Mouse (Mus musculus) right cerebral cortex, postnatal 10 days (tissue): ENCODE measurements around the gene Sulf2.
"Not testable (repeated sequence)": the region's sequence is repeated elsewhere in the genome, so short reads cannot be mapped to it uniquely, and the experiment has no call there.

ENCODE experiments used
- DNase-seq, 2 experiments: peaks; one replicate each; pipeline ENCODE4 v3.0.0; 2021; ENCODE audit warnings: low spot score in 2 of 2

The Sulf2 gene

DNA sequence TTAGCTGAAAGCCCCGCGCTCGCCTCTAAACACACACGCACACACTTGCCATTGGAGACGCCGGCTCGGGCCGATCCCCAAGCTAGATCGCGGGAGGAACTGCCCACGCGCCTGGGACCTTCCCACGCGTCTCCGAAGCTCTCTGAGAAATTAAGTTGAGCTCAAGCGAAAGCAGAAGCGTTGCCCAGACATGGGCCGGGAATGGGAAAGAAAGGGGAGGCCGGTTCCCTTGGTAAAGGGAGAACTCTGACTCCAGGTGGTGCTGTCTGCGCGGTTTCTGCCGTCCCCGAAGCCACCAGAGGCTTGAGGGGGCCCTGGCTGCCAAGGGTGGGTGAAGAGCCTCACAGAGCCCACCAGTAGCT is at the start of gene Sulf2:
Gene Sulf2, minus strand, starts transcription at position 210 of the 362 bp plus-strand sequence.
- DNase-seq = peak; percentile 89

DNA sequence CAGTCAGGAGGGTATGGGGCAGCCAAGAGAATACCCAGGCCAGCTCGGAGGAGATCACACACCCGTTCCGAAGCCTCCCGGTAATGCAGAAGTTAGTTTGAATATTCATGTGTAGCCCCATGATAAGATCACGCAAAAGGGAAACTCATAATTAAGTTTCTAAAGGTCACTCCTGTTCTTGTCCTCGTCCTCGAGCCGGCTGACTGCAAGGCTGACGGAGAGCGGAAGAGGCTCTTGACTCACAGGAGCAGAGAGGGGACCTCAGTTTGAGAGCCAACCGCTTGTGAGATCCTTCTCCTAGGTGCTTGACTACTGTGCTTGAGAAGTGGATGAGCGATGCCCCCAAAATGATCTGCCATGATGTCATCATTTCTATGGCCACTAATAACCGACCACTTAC is 48.7 kb upstream of the Sulf2 start:
- DNase-seq = no peak

DNA sequence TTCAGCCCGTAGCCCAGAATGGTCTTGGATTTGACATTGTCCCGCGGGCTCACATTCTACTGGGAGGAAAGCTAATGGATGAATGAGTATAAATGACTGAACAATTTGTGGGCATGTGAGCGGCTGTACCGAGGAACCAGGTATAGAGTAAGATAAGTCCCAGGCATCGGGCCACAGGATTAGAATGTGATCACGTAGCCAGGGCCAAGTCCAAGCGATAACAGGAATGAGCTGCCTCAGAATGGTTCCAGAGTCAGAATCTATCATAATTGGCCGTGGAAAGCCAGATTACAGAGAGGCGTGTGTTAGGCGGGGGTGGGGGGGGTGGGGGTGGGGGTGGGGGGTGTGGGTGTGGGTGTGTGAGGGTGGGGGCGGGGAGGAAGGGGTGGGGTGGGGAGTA is 48.2 kb upstream of the Sulf2 start:
- DNase-seq = no peak

DNA sequence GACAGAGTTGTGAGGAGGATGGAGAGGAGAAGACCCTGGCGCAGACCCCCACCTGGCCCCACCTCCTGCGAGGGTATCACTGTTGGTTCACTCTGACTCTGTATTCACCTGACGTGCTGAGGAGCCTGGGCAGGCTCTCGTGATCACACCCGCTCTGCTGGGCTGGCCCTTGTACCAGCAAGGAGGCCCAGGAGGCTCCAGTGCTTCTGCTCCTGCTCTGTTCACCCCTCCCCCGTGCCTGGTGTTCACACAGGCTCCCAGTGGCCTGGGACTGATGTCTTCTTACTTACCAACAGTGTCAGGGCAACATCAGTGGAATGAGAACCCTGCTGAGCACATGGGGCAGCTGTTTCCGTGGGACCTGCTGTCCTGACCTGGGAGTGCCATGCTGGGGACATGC is 42.5 kb upstream of the Sulf2 start:
- DNase-seq = no peak

DNA sequence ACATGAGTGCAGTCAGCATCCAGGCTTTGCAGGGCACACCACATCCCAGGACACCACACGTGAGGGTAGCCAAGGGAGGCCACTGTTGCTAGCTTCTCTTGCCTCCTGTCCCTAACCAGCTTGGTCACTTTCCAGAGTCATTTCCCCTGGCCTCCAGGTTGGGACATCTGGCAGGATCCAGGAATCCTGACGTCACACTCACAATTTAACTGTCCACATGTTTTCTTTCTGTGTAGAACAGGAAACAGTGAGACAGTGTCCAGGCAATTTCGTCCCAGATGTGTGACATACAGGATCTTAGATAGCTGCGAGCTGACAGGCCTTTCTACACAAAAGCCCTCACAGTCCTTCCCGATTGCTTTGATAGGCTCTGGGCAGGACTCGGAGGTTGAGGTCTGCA is 41.6 kb upstream of the Sulf2 start:
- no peak for DNase-seq

DNA sequence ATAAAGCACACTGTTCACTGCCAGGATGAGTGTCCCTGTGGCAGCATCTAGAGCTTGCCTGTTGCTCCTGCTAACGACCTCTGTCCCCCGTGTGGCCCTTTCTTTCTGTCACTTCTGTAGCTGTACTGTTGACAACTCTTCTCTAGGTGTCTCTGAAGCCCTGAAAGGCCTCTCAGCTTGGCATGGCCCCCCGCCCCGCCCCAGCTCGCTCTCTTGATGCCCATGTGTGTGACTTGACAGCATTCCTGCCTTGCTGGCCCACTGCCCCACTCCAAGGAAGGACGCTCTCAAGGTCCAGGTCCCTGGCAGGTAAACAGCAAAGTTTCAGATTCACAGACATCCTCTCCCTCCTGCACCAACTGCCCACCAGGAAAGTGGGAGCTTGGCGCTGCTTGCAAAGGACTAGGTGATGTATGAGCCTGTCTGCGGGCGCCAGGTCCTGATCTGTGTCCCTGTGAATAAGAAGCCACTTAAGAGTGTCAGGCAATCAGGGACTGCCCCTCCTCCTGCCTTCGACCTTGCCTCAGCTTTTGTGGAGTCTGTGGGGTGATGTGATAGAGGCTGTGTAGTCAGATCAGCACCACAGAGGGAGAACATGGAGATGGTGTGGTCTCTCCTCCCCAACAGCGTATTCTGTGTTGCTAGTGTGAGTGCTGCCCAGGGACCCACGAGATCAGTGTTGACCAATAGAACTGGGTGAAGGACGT is 40.8 kb upstream of the Sulf2 start:
- DNase-seq = no peak

DNA sequence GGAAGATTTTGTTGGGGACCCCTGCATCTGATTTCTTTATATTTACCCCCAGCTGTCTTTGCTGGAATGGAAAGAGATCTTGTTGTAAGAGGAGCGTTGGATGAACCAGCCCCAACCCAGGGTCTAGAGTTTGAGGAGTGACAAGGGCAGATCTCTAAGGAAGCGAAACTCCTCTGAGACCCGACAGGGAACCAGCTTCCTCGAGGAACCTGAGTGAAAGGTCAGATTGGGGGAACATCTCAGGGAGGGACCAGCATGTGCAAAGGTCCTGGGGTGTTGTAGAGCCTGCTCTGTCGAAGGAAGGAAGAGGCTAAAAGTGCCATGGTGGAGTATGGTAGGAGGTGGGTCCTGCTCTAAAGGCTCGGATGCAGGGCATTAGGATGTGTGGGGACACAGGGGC is 39.6 kb upstream of the Sulf2 start:
- DNase-seq = no peak

DNA sequence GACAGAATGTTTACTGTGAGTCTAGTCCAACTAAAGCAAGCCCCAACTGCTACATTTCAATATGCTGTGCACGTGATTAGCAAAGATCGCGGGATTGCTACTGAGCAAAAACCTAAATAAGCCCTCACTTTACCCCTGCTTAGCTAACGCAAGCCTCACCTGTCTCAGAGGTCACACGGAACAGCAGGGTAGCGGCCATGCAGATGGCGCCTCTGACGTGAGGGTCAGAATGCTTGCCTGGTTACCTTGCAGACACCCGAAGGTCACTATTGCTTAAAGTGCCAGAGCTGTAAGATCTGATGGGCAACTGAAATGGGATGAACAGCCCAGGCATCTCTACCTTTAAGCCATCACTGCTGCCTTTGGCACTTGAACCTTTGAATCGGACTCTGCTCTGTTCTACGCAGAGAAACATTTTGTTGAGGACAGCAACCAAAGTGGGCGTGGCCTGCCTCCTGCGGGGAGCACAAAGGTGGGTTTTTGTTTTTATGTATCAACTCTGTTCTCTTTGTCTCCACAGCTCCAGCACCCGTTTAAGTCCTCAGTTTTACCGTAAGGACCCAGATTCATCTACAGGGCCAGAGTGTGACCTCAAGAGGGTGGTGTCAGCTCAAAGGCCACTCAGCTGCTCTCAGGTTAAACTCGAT is 38.8 kb upstream of the Sulf2 start:
- no peak for DNase-seq

DNA sequence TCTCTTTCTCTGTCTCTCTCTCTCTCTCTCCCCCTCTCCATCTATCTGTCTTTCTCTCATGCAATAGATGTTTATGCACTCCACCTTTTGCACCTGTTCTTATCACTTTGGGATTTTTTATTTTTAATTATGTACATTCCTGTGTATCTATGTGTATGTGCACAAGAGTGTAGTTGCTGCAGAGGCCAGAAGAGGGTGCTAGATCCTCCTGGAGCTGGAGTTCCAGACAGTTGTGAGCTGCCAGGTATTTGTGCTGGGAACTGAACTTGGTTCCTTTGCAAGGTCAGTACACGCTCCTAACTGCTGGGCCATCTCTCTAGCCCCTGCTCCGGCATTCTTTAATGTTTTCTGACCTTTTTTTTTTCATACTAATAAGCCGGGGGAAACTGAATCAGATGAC is 38.0 kb upstream of the Sulf2 start:
- DNase-seq = no peak

DNA sequence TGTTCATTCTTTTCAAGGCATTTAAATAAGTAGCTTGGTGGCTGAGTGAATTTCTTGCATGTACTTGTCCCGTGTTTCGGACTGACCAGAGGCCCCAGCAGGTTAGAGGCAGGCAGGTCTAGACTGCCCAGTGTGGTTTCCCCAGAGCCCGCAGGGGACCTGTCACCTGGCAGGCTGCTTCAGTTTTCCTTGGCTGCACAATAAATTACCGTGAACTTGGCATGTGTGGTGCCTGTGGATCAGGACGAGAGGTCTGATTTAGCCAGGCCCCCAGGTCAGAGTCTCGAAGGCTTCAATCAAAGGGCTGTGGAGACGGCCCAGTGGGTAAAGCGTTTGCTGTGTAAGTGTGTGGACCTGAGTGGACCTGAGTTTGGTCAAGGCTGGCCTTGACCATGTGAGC is 35.4 kb upstream of the Sulf2 start:
- DNase-seq = no peak

DNA sequence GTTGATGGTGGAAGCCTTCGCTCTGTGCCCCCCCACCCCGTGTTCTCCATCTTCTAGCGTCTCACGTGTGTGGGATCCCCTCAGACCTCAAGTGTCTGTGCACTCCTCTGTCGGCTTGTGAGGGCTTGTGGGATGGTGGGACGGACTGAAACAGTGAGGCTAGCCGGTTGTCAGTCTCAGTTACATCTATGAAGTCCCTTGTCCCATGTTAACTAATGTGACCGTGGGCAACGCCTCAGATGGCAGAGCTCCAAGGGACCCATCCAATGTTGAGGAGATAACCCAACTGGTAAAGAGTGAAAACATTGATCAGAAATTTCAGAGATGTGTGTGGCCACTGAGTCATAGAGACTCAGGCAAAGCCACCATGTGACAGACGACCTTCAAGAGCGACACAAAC is 33.7 kb upstream of the Sulf2 start:
- DNase-seq = no peak

DNA sequence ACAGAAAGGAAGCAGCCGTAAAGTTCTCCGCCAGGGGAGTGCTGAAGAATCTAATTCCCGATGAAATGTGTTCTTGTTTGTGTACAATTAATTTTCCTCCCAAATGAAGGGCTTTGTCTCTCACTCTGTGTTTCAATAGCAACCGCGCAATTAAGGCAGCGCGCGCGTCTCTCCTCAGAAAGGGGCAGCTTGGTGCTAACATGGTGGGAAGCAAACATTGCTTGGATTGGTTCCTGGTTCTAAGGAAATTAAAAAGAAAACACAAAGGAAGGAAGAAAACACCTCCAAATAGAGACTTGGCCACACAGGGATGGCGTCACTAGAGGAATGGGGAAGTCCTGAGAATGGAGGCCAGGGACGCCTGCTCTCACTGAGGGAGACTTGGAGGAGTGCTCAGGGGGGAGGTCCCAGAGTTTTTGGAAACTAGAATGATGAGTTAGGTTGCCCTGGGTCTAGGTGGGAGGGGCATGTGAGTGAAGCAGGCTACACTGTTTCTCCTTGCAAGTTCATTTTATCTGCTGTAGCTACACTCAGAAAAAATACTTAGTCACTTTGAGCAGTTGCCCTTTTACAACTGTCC is 32.5 kb upstream of the Sulf2 start:
- peak; percentile 61 to 62 for DNase-seq

DNA sequence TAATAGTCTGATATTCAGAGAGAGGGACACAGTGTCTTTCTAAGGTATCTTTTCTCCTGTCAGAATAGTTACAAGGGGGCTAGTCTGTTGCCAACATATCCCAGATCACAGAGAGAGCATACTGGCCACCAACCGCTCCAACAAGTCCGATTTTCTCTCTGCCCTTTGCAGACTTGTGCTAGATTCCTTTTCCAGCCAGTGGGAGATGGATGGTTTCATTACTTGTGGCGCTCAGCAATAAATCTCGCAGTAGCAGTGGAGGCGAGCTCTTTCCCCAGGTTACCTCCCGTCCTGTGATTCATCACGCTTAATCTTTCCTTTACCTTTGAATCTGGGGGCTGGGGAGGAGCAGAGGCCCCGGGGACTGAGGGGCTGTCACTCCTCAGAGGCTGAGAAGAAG is 31.9 kb upstream of the Sulf2 start:
- DNase-seq = not testable (repeated sequence)

DNA sequence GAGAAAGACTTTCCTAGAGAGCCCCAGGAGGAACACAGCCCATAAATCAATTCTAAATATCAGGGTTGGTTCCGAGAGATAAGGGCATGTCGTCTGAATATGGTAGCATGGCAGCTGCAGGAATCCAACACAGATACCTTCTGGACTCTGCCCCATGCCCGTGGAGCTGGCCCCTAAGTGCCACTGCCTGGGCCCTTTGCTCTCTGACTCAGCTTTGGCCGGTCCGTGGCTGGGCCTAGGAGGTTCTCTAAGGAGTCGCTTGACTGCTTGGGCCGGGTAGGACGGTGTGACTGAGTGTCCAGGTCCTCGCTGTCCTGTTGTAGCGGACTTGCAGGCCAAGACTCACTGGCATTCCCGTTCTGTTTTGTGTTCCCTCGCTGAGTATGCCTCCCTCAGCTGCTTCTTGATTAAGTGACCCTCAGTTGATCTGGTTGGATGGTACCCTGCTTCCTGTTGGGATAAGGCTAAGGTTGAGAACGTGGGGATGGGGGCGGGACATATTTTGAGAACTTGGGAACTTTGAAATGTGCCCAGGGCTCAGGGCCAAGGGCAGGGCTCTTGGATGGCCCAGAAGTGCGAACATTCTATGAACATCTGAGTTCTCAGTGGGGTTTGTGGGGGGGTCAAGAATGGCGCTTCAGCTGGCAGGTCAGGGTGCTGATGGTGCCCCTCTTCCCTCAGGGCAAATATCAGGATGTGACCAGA is 30.9 kb upstream of the Sulf2 start:
- DNase-seq = no peak

DNA sequence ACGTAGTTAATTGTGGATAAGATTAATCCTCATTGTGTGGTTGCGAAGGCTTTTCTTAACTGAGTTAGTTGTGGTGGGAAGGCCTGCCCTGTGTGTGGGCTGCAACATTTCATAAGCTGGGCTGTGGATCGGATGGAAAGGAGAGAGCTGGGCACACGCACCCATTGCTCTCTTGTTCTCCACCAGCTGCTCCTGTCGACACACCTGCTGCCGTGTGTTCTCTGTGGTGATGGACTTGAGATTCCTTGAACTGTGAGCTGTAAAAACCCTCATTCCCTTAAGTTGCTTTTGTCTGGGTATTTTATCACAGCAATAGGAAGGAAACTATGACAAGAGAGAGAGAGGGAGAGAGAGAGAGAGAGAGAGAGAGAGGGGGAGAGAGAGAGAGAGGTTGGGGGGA is 30.3 kb upstream of the Sulf2 start:
- DNase-seq = no peak

DNA sequence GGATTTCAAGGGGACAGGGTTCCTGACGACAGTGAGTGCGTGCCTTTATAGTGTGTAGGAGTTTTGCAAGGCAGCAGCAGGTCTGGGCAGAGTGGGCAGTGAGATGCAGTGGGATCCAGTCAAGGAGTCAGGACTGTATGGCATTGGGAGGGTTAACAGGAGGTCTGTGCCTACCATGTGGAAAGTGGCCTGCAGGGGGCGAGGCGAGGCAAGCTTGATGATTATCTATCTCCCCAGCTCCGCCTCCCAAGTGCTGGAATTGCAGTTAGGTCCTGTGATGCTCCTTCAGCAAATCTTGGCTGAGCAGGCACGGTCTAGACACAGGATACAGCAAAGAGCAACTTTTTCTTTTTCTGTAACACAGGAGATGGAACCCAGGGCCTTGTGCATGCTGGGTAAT is 29.0 kb upstream of the Sulf2 start:
- DNase-seq = no peak

DNA sequence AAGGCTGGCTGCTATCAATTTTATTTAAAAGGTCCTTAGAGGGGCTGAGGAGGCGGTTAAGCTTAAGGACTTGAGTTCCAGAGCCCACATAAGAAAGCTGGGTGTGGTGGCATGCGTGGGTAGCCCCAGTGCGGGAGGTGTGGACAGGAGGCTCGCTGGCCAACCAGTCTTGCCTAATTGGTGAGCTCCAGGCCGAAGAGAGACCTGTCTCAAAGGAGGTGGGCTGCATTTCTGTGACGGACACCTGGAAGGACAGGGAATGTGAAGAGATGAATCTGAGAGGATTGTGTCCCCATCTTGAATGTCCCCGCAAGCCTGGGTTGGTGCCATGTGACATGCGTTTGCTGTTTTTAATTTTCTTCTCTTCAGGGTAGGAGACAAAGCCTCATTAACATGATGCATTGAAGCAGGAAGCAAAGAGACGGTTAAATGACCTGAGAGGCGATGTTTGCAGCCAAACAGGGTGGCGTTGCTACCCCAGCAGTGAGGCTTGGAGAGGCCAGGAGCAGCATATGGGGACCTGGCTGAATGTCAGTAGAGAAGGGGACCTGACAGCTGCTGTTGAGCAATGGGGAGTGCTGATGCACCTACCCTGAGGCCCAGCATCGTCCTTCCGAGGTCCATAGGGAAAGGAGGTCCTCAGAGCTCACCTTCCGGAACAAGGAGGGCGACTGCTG is 26.7 kb upstream of the Sulf2 start:
- DNase-seq = no peak

DNA sequence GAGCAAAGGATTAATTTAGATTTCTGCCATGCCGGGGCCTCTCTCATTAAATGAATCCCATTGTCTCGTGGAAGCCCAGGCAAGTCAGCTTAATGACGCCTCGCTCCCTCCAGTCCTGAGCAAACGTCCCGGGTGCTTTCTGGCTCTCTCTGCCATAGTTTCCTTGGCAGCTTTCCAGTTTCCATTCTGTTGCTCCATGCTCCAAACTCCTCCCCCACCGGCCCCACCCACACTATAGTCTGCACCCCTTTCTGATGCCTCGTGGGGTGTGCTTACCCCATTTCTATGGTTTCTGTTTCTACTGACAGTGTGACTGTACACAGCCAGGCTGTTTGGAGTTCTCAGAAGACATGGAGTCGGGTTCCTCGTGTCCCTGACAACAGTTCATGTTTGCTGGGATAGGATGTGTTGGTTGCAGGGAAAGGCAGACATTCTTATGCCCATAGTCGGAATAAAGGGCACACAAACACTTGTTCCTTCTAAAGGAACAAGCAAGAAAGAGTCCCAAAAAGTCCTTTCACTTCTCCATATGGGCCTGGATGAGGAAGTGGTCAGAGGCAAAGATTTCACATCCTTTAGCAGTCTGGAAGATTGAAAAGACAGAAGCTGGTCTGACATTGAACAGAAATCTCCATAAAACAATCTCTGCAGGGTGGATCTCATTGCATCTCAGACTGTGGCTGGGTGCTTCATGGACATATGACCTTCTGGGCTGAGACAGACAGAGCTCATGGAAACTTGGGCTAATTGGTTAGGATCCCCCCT is 25.5 kb upstream of the Sulf2 start:
- peak; percentile 68 to 71 for DNase-seq

DNA sequence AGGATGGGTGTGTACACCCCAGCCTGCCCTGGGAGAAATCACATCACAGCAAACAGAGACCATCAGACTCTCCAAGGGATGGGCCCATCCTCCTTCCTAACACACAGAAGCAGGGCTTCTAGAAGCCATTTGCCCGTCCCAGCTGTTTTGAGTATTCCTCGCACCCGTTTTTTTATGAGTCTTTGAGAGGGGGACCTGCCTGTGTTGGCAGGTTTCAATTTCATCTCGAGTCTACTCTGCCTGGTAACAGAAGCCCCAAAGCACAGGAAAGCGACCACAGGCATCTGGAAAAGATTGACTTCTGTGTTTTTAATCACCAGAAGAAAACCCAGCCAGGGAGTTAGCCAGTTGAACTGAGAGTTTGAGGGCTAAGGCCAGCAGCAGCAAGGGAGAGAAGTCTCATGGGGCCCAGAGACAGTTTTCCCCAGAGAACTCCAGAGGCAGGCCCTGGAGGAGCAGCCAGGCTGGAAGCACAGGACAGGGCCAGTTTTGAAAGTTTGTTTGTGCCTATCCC is 24.7 kb upstream of the Sulf2 start:
- DNase-seq = no peak

DNA sequence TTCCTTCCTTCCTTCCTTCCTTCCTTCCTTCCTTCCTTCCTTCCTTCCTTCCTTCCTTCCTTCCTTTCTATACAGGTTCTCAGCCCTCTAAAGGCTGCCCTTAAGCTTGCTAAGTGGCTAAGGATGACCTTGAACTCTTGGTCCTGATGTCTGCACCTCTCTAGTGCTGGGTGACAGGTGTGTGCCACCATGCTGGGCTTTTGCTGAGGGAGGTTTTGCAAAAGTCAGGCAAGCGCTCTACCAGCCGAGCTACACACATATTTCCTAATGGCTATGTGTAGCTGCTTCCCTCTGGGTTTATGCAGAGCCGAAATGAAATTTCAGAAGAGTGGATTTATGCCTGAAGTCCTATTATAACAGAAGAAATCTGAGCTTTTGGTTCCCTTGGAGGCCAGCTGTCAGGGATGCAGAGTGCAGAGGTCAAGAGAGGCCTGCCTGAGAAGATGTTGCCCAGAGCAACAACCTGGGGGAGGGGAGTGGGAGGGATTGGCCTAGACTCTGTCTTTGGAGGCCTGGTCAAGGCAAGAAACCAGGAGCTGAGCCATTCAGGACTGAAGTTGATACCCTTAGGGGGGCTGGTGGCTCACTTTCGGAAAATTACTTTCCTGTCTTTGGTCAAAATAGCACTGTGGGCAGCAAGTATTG is 24.1 kb upstream of the Sulf2 start:
- DNase-seq = no peak
